Mouse (Mus musculus) hindbrain, embryonic 16.5 days (tissue): ENCODE data around the gene Tacc3. TPM values are rescaled to one million over a fixed set of nuclear protein-coding genes. Genes with fewer than 3 reads are reported as not detected.

Source experiments
- ATAC-seq: fragments of 200-750 bp; cut with Nextera tagmentation; 2 replicates; pipeline ENCODE4 v1.8.0; 2017; ENCODE audit warnings: moderate TSS enrichment, moderate library complexity
- H3K27ac ChIP-seq: fragments of 300-500 bp; sonication (generic); 2 replicates; pipeline ENCODE4 v1.5.1; 2014; ENCODE audit warnings: low read depth, mild to moderate bottlenecking, control low read depth, low read length, moderate library complexity
- H3K27me3 ChIP-seq: fragments of 300-500 bp; sonication (generic); replicated peaks from 2 replicates; pipeline ENCODE4 v1.6.1; 2014; ENCODE audit warnings: low read length; ENCODE audit not compliant: control insufficient read depth, insufficient read depth
- H3K36me3 ChIP-seq: fragments of 300-500 bp; sonication (generic); 2 replicates; pipeline ENCODE4 v1.6.1; 2014; ENCODE audit warnings: mild to moderate bottlenecking, low read length, moderate library complexity, mixed read lengths; ENCODE audit not compliant: control insufficient read depth, insufficient read depth
- H3K4me1 ChIP-seq: fragments of 300-500 bp; sonication (generic); 2 replicates; pipeline ENCODE4 v1.6.1; 2014; ENCODE audit warnings: low read depth, low read length; ENCODE audit not compliant: control insufficient read depth, insufficient read depth
- H3K4me2 ChIP-seq: fragments of 300-500 bp; sonication (generic); 2 replicates; pipeline ENCODE4 v1.6.1; 2014; ENCODE audit warnings: mild to moderate bottlenecking, low read length, control low read depth, moderate library complexity
- H3K4me3 ChIP-seq: fragments of 300-500 bp; sonication (generic); 2 replicates; pipeline ENCODE4 v1.5.1; 2014; ENCODE audit warnings: mild to moderate bottlenecking, low read length, control low read depth, moderate library complexity
- H3K9ac ChIP-seq: fragments of 300-500 bp; sonication (generic); 2 replicates; pipeline ENCODE4 v1.6.1; 2014; ENCODE audit warnings: low read depth, mild to moderate bottlenecking, control low read depth, low read length, moderate library complexity
- H3K9me3 ChIP-seq: fragments of 300-500 bp; sonication (generic); 2 replicates; pipeline ENCODE4 v1.6.1; 2014; ENCODE audit warnings: mild to moderate bottlenecking, low read length, moderate library complexity; ENCODE audit not compliant: control insufficient read depth
- WGBS: fragments of 180-500 bp; shearing (Covaris S2); extraction: QIAGEN DNeasy Blood & Tissue Kit; methylation state at CpG from one replicate; pipeline ENCODE4 v1.1.7; 2014; 5-methylcytosine and 5-hydroxymethylcytosine counted together
- polyA plus RNA-seq: library from polyadenylated mRNA; unstranded; fragments of >200 nt; fragmentation: Nextera tagmentation; extraction: Ambion mirVana; gene quantifications from 2 replicates; pipeline ENCODE4 v1.2.1, GENCODE M21; 2015

Gene Tacc3
- polyA plus RNA-seq, 1 experiment from 2014 or later: 42.2 TPM

DNA sequence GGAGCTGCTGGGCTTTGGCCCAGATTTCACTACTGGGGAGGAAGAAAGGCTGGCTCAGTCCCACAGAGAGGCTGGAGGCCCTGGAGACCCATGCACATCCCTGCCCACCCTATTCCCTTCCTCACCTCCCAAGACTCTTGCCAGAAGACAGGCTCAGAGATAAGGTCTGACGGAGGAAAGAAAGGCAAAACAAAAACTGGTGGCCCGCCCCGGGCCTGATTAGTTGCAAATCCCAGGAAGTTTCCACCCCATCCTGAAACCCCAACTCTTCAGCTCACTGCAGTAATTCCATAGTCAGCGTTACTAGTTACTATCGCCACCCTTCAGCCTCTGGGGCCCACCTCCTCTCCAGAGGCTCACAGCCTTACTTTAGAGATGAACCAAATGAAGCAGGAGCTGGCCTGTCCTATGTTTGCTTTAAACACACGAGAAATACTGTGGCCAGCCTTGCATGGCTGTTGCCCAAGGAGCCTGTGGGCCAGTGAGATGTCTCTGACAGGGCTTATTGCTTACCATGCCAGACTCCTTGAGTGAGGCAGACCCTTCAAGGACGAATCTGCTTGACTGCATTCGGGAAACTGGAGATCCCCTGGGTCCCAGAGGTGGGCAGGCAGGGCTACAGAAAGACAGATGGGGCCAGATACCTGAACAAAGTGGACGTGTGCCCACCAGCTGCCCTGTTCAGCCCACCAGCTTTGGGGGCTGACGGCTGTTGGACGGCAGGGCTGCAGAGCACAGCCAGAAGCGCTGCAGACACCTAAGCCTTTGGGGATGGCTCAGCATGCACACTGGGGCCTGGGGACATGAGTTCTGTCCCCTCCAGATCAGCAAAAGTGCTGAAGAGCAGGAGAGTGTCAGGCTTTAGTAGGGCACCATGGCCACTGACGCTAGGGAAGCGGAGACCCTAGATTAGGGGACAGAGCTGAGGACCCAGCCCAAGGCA lies 30.6 kb downstream of the Tacc3 start:
- peaks cover 20% of the 10 kb centered on the region for H3K4me1 ChIP-seq
- H3K4me3 ChIP-seq: no peak overlapping the region
- 38% methylated on average over 14 of the region's 14 CpGs for WGBS
- ATAC-seq: no peak
- H3K9me3 ChIP-seq: no peaks in the 10 kb centered on the region
- H3K9ac ChIP-seq: no peak overlapping the region; the same call in 1 of the 2 replicates
- H3K4me2 ChIP-seq: no peak overlapping the region
- peaks cover 2% of the 10 kb centered on the region for H3K27me3 ChIP-seq
- no peaks in the 10 kb centered on the region for H3K36me3 ChIP-seq
- H3K27ac ChIP-seq: peak overlapping the region; percentile 76

DNA sequence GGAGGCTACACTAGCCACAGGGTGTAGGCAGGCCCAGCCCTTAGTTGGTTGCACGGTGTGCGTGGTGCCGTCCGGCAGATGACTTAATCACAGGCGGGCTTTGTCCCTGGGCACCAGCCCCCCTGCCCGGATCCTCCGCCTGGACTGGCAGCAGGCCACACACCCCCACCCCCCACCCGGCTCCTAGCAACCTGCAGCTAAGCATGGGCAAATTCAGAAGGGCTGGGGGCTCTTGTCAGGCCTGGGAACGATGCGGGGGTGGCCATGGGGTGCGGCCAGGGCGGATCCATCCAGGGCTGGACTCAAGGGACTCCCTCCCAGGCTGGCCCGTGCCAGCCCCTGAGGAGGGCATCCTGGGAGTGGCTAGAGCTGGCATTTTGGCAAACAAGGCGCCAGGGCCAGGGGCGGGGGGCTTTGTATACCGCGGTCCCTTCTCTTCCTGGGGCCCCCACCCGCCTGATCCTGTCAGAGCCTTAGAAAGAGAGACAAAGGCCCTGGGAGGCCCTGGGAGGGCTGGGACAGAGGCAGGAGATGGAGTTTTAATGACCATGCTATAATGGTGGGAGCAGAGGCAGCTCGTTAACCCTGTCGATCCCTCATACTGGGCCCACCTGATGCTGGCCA lies 31.4 kb downstream of the Tacc3 start:
- Histone ChIP-seq H3K9me3 (no peaks in the 10 kb centered on the region), H3K4me1 (peaks cover 20% of the 10 kb centered on the region), H3K9ac (peak overlapping the region; percentile 15), H3K27ac (peak overlapping the region; percentile 76), H3K4me2 (no peak overlapping the region; the same call in 1 of the 2 replicates), H3K4me3 (no peak overlapping the region), H3K27me3 (peaks cover 2% of the 10 kb centered on the region), H3K36me3 (no peaks in the 10 kb centered on the region)
- WGBS: 12% methylated on average over 20 of the region's 20 CpGs
- ATAC-seq: peak; percentile 92

DNA sequence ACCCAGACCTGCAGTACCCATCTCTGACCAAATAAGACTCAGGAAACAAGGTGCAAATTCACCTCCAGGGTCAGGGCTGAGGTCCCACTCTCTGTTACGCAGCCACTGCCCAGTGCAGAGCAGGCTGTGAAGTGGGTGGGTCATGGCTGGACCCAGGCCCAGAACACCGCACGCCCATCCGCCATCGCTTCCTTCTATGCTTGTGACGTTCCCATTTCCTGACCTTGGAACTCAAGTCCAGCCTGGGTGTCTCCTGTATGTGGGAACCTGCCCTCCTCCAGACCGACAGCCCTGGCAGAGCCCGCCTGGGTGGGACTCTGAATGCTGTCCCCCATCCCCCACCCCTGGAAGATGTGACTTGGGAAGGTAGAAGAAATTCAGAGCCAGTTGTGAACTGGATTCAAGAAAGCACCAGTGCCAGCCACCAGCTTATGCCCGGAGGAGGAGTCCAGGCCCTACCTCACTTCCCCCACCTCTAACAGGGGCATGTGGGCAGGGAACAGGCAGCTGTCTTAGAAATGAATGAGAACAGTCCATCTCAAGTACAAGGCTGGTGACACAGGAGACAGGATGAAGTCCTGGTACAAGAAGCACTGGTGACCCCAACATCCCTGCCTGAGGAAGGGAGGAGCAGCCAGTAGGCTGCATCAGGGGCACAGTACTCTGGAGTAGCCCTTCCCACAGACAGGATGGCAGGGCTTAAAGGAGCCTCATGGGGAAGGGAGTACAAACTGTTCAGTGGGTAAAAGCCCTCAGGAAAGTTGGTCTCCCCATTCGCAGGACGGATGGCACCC lies 32.1 kb downstream of the Tacc3 start:
- peak; percentile 65 for ATAC-seq
- Histone ChIP-seq H3K4me3 (no peak overlapping the region), H3K9ac (no peak overlapping the region), H3K9me3 (no peaks in the 10 kb centered on the region), H3K4me1 (peaks cover 25% of the 10 kb centered on the region), H3K36me3 (no peaks in the 10 kb centered on the region), H3K27ac (peak overlapping the region; percentile 69), H3K27me3 (peaks cover 2% of the 10 kb centered on the region), H3K4me2 (no peak overlapping the region; the same call in 1 of the 2 replicates)
- WGBS: 54% methylated on average over 11 of the region's 11 CpGs

DNA sequence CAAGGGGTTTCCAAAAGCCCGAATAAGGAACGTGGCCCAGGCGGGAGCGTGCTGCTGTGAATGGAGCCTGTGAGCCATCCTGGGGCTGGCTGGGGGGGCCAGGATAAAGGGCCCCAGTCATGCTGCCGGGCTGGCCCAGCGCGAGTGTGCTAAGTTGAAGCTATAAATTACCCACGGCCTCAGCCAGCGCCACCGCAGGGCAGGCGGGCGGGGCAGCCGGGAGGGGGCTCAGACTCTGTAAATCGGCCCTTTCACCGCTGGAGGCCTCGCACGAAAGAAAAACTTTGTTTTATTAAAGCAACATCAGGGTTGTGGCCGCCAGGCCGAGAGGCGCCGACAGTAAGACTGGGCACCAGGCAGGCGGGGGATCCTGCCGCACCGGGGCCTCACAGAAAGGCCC lies 34.5 kb downstream of the Tacc3 start:
- no peaks in the 10 kb centered on the region for H3K9me3 ChIP-seq
- H3K4me1 ChIP-seq: peaks cover 34% of the 10 kb centered on the region
- H3K4me3 ChIP-seq: no peak overlapping the region
- peak overlapping the region; percentile 28; the same call in 1 of the 2 replicates for H3K9ac ChIP-seq
- no peak overlapping the region for H3K4me2 ChIP-seq
- H3K36me3 ChIP-seq: no peaks in the 10 kb centered on the region
- 4% methylated on average over 24 of the region's 24 CpGs for WGBS
- peak; percentile 8; the same call in 1 of the 2 replicates for ATAC-seq
- H3K27ac ChIP-seq: peak overlapping the region; percentile 63
- peaks cover 14% of the 10 kb centered on the region for H3K27me3 ChIP-seq

DNA sequence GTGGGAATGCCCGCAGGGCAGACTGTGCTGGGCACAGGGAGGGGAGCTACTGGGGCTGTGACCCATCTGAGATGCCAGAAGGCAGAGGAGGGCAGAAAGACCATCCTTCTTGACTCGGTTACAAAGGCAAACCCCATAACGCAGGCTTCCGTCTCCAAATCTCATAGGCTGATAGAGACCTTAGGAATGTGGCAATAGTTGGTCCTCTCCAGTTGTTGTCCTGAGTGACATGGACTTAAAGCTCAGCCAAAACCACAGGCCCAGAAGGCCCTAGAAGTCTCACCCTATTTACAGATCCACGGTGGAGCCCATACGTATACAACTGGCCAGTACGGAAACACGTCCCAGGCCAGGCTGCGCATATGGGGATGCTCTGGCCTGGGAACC lies 36.5 kb downstream of the Tacc3 start:
- H3K9me3 ChIP-seq: no peaks in the 10 kb centered on the region
- H3K36me3 ChIP-seq: no peaks in the 10 kb centered on the region
- H3K4me3 ChIP-seq: no peak overlapping the region
- peaks cover 19% of the 10 kb centered on the region for H3K27me3 ChIP-seq
- no peak overlapping the region for H3K9ac ChIP-seq
- H3K4me1 ChIP-seq: peaks cover 23% of the 10 kb centered on the region
- WGBS: 43% methylated on average over 9 of the region's 9 CpGs
- no peak for ATAC-seq
- H3K4me2 ChIP-seq: no peak overlapping the region
- H3K27ac ChIP-seq: no peak overlapping the region

DNA sequence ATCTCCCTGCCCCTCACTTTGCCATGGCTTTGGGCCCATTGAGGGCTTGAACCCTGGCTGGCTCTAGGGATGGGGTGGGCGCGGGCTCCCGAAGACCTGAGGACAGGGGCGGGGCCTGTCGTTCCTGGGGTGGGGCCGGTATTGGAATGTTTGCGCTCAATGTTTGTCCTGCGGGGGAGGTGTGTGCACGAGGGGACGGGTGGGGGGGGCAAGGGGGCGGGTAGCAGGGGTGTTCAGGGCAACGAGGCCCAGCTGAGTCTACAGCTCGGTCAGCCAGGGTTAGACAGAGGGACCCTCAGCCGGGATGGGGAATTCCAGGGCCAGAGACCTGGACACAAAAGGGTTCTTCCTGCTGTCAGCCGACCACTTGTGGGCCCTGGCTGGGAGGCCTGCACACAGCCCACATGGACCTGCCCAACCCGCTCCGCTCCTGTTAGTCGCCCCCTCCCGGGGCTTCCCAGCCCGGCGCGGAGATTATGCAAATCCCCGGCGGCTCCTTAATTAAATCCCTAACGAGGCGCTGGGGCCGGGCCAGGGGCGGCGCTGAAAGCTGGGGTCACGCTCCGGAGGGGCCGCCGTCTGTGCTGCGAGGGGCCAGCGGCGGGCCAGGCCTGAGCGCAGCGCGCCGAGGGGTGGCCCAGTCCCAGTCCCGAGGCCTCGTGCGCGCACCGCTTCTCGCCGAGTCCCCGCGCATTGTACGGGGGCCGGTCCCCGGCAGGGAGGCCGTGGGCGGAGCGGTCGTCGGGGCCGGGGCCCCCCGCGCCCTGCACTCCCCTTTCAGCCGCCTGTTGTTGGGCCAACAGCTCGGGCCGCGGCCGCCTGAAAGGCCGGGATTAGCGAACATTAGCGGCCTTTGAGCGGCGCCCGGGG lies 37.2 kb downstream of the Tacc3 start:
- H3K36me3 ChIP-seq: no peaks in the 10 kb centered on the region
- no peaks in the 10 kb centered on the region for H3K9me3 ChIP-seq
- WGBS: under 1% methylated on average over 53 of the region's 71 CpGs
- peak; percentile 69 for ATAC-seq
- peak overlapping the region; percentile 63 for H3K27ac ChIP-seq
- H3K4me1 ChIP-seq: peaks cover 18% of the 10 kb centered on the region
- H3K4me2 ChIP-seq: peak overlapping the region; percentile 87
- peak overlapping the region; percentile 46 for H3K4me3 ChIP-seq
- H3K9ac ChIP-seq: peak overlapping the region; percentile 68
- H3K27me3 ChIP-seq: peaks cover 19% of the 10 kb centered on the region

DNA sequence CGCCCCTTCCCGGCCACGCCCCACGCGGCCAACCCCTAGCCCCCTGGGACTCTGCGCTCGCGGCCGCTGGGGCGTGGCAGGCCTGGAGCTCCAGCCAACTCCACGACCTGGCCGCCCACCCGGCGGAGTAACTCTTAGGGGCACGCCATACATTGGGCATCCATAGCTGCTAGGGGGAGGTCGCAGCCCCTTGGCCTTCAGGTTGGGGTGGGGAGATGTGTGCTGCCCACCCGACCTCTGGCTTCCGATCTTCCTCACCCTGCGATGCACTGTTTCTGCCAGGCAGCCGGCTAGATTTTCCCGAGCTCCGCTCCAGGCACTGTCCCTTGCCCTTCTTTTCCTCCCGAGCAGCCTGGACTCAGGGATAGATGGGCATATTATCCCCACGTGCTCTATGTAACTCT lies 37.8 kb downstream of the Tacc3 start:
- peaks cover 19% of the 10 kb centered on the region for H3K27me3 ChIP-seq
- H3K27ac ChIP-seq: peak overlapping the region; percentile 63; the same call in 1 of the 2 replicates
- peak overlapping the region; percentile 46 for H3K4me3 ChIP-seq
- peak overlapping the region; percentile 87 for H3K4me2 ChIP-seq
- H3K4me1 ChIP-seq: peaks cover 18% of the 10 kb centered on the region
- WGBS: 5% methylated on average over 23 of the region's 24 CpGs
- no peaks in the 10 kb centered on the region for H3K9me3 ChIP-seq
- ATAC-seq: no peak
- H3K36me3 ChIP-seq: no peaks in the 10 kb centered on the region
- peak overlapping the region; percentile 68 for H3K9ac ChIP-seq

DNA sequence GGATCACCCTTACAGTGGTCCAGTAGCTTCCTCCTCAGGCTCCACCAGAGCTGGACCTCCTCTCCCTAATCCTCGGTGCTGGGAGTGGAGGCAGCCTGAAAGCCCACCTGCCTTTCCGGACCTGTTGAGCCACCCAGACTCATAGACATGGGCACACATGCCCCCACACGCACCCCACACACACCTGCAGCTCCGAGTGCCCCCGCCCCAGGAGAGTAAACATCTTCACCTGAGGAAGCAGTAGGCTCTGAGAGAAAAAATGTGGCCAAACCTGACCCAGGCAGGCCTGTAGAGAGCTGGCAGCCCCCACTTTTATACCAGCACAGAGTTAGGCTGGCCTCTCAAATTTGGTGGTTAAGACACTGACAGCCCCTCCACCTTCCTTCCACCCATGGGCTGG lies 38.5 kb downstream of the Tacc3 start:
- whole genome bisulfite sequencing: 58% methylated on average over 5 of the region's 5 CpGs
- no peaks in the 10 kb centered on the region for H3K9me3 ChIP-seq
- ATAC-seq: no peak
- no peaks in the 10 kb centered on the region for H3K36me3 ChIP-seq
- peaks cover 18% of the 10 kb centered on the region for H3K4me1 ChIP-seq
- H3K4me3 ChIP-seq: no peak overlapping the region
- no peak overlapping the region for H3K9ac ChIP-seq
- H3K27me3 ChIP-seq: peaks cover 19% of the 10 kb centered on the region
- no peak overlapping the region for H3K27ac ChIP-seq
- H3K4me2 ChIP-seq: no peak overlapping the region
